Mouse (Mus musculus) liver, adult 2 months (tissue): ENCODE measurements at regions not wholly inside any gene's neighbourhood (a gene's known extent, or its start where the extent isn't known, plus 50 kb on each side); places are given as distances from the start of the nearest gene placed in this dataset.

ENCODE experiments used
- CTCF ChIP-seq: fragments of 200-500 bp; IDR thresholded peaks from 2 replicates; pipeline ENCODE4 v1.5.1; 2011; ENCODE audit warnings: low read depth, low read length, control low read depth
- POLR2A ChIP-seq: fragments of 200-500 bp; IDR thresholded peaks from 2 replicates; pipeline ENCODE4 v1.6.1; 2011; ENCODE audit warnings: low read length, control low read depth; ENCODE audit not compliant: insufficient read depth; ENCODE audit errors: extremely low read depth

DNA sequence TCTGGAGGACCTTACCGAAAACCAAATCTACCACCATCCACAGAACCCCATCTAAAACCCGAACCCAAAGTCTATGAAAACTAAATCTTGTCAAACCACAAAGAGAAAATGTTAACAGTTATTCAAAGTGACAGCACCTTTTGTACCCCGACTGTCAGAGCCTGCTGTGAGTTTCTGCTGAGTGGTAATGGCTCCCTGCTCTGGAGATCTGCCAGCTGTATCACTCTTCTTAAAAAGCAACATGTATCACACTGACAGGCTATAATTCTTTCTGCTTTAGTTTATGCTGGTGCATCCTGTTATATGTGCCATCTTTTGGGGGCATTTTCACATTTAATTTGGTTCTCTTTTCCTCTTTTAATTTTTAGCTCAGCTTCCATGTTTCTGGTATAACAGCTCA, 268.5 kb downstream of the Fam84a start:
- TF ChIP-seq POLR2A (no peak), CTCF (no peak)
